Mouse (Mus musculus): Measurements from ENCODE around the gene Ogfod1.
A peak's percentile ranks its signal among the peaks of the same experiment; 100 is the strongest.

Ogfod1 gene

GRCm38 (mm10) chr8:94076461-94077192 lies 39.6 kb downstream of the Ogfod1 start:
- no peak for DNase-seq

- no peak for DNase-seq
These were observed 51.0 kb downstream of the Ogfod1 start for GRCm38 (mm10) chr8:94087964-94088363.

- DNase-seq, result no peak
These were observed 52.7 kb downstream of the Ogfod1 start for GRCm38 (mm10) chr8:94089715-94090114.

- DNase-seq, result no peak
These were observed 55.9 kb downstream of the Ogfod1 start for GRCm38 (mm10) chr8:94092848-94093247.

GRCm38 (mm10) chr8:94094281-94094680 lies 57.3 kb downstream of the Ogfod1 start:
- no peak for DNase-seq

GRCm38 (mm10) chr8:94098081-94098974 lies 61.3 kb downstream of the Ogfod1 start, which contains the start of gene Bbs2:
Gene Bbs2, minus strand, starts transcription at chr8:94098928.
- DNase-seq, result peak; percentile 99 to 100

- no peak for DNase-seq
These were observed 62.0 kb downstream of the Ogfod1 start for GRCm38 (mm10) chr8:94098996-94099395.

- DNase-seq, result no peak
These were observed 67.1 kb downstream of the Ogfod1 start for GRCm38 (mm10) chr8:94104146-94104545.

GRCm38 (mm10) chr8:94107871-94108270 lies 70.9 kb downstream of the Ogfod1 start:
- peak in 1 of 2 experiments; percentile 10 for DNase-seq

GRCm38 (mm10) chr8:94109396-94109795 lies 72.4 kb downstream of the Ogfod1 start:
- no peak for DNase-seq

GRCm38 (mm10) chr8:94109835-94110234 lies 72.8 kb downstream of the Ogfod1 start:
- no peak for DNase-seq

GRCm38 (mm10) chr8:94110526-94111177 lies 73.7 kb downstream of the Ogfod1 start:
- DNase-seq, result no peak

- DNase-seq, result no peak
These were observed 76.4 kb downstream of the Ogfod1 start for GRCm38 (mm10) chr8:94113435-94113834.

GRCm38 (mm10) chr8:94113972-94114371 lies 77.0 kb downstream of the Ogfod1 start:
- no peak for DNase-seq

Measured in lung, adult 18-20 months (tissue).